Mouse (Mus musculus) frontal cortex, adult 2 months (tissue): ENCODE results near the gene Lin7c. TPM values are rescaled to one million over a fixed set of nuclear protein-coding genes. Genes with fewer than 3 reads are reported as not detected.
A peak's percentile ranks its signal among the peaks of the same experiment; 100 is the strongest.
"Not testable (repeated sequence)": the region's sequence is repeated elsewhere in the genome, so short reads cannot be mapped to it uniquely, and the experiment has no call there.

Source experiments
- DNase-seq, 2 experiments: peaks; one replicate each; pipeline ENCODE4 v3.0.0; 2022; ENCODE audit warnings: low spot score in 1 of 2; ENCODE audit errors: extremely low spot score in 1 of 2
- polyA plus RNA-seq: library from polyadenylated mRNA; depleted of rRNA; stranded (reverse); fragments of >200 nt; gene quantifications from 2 replicates; pipeline ENCODE4 v1.2.3, GENCODE M21; 2012; rRNA removed

The Lin7c gene
- 35.1 and 36.6 TPM in 2 replicates for polyA plus RNA-seq

GRCm38 (mm10) chr2:109890597-109890996 lies at the start of gene Lin7c:
Lin7c (plus strand) TSS chr2:109890853.
- peak; percentile 89 to 96 for DNase-seq

GRCm38 (mm10) chr2:109846401-109846800 lies 44.3 kb upstream of the Lin7c start:
- DNase-seq: no peak

- DNase-seq: no peak
Observed at GRCm38 (mm10) chr2:109848305-109848704, 42.3 kb upstream of the Lin7c start.

DNA sequence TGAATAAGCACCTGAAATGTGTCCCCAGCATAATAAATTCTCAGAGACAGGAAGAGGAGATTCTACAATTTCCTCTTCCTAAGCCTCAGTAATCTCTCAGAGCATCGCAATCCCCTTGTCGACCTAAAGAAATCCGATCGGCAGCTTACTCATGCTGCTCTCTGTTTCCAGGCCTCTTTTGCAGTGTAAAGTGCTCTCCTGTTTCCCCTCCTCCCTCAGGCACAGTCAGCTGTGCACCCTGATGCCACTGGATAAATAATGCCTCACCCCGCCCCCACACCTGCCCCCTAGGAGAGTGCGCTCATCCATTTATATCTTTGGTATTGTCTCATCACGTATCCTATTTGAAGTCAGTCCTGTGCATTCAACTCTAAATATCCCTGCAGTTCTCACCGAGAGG lies 41.9 kb upstream of the Lin7c start:
- no peak for DNase-seq

GRCm38 (mm10) chr2:109855601-109856000 lies 35.1 kb upstream of the Lin7c start:
- DNase-seq: no peak

GRCm38 (mm10) chr2:109859671-109860070 lies 31.0 kb upstream of the Lin7c start:
- no peak for DNase-seq

- no peak for DNase-seq
Observed at GRCm38 (mm10) chr2:109860832-109861231, 29.8 kb upstream of the Lin7c start.

DNA sequence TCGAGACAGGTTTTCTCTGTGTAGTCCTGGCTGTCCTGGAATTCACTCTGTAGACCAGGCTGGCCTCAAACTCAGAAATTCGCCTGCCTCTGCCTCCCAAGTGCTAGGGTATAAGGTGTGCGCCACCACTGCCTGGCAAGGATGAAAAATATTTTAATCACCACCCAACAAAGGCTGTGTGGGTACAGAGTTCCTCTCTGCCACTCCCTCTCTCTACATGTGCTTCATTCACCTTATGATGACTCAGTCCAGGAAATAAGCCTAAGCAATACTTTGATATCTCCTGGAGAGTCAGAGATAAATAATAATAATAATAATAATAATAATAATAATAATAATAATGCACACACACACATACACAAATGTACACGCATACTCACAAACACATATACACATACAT lies 11.2 kb upstream of the Lin7c start:
- not testable (repeated sequence) for DNase-seq

DNA sequence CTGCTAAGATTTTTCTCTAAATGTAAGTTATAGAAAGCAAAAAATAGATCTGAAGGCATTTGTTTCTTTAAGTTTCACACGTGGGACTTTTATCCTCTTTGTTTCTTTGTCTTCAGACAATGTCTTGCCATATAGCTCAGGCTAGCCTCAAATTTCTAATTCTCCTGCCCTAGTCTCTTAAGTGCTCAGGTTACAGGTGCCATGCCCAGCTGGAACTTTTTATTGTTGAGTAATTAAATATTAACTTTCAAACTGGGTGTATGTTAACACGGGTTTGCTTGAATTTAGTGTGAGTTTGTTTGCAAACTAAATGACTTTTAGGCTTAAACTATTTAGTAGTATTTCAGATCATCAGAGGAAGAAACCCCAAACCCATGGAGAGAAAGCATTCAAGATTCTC lies 9.5 kb upstream of the Lin7c start:
- DNase-seq: no peak

GRCm38 (mm10) chr2:109881625-109882024 lies 9.0 kb upstream of the Lin7c start:
- DNase-seq: no peak

DNA sequence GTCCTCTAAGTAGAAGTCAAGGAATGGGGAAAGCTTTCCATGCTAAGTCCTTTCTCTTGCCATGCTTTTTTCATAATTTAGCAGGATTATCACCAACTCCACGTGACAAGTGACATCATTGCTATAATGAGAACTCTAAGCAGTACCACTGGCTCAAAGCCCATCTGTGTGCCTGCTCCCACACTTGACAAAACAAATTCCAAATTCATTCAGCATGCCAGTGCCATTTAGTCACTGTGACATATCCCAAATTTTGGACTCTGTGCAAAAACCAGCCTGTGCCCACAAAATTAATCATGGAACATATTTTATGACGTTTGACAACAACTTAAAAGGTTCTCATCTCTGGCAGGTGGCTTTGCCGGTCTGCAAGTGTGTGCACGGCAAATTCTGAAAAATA lies 6.5 kb upstream of the Lin7c start:
- DNase-seq: peak; percentile 25 to 54

GRCm38 (mm10) chr2:109884507-109884906 lies 6.1 kb upstream of the Lin7c start:
- peak in 1 of 2 experiments; percentile 15 for DNase-seq

- no peak for DNase-seq
Observed at GRCm38 (mm10) chr2:109890068-109890467, 585 bp upstream of the Lin7c start.

GRCm38 (mm10) chr2:109891031-109891430 lies 378 bp downstream of the Lin7c start:
- DNase-seq: peak in 1 of 2 experiments; percentile 27

DNA sequence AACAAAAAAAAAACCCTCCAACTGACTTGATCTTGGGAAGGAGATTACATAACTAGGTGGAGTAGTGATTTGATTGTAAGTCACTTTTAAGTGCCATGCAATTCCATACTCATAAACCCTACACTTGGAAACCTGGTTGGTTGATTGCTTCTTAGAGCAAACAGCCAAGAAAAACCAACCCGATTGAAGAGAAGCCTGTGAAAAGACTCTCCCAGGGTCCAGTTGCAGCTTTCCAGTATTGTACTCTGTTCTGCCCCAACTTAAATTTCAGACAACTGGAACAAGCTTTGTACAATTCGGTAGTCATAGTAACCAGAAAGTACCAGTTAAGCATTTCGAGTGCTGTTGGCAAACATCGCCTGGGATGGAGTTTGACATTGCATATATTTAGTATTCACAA lies 818 bp downstream of the Lin7c start:
- DNase-seq: peak in 1 of 2 experiments; percentile 28

DNA sequence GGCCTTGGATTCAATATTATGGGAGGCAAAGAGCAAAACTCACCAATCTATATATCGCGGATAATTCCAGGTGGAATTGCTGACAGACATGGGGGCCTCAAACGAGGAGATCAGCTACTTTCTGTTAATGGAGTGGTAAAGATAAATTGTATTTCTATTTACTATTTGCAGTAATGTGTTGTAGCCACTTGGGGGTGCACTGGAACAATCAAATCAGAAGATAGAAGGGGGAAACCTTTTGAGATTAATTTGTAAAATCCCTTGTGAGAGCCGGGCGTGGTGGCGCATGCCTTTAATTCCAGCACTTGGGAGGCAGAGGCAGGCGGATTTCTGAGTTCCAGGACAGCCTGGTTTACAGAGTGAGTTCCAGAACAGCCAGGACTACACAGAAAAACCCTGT lies 5.7 kb downstream of the Lin7c start:
- DNase-seq: no peak

GRCm38 (mm10) chr2:109902869-109903268 lies 12.2 kb downstream of the Lin7c start:
- no peak for DNase-seq

GRCm38 (mm10) chr2:109904171-109904821 lies 13.6 kb downstream of the Lin7c start:
- DNase-seq: peak; percentile 82 to 97

DNA sequence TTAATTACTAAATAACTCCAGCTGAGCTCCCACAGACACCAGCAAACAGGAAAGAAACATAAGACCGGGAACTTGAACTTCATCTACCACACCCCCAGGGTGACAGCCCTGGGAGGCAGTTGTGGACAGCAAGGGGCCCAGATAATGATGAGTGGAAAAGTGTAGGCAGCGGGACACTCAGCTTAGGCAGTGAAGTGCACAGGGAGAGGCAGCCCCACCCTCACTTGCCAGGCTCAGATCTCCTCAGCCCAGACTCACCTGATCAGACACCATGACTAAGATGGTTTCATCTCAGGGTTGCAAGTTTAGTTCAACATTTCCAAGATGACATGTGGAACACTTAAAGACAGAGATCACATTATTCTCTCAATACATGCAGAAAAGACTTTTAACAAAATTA lies 18.5 kb downstream of the Lin7c start:
- DNase-seq: no peak

DNA sequence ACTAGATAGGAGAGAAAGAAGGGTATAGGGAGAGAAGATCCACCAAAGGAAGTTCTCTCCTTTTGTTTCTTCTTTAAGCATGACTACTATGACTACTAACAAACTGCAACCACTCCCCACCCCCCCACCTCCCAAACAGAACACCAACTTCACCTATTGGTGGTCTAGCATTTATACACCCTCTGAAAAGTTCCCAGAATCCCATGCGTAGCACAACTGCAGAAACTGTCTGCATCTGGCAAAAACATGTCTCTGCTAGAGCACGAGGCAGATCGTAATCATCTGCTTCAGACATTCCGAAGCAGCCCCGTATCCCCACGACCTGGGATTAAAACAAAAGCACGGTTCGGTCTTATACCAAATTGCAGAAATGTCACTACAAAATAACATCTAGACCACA lies 21.6 kb downstream of the Lin7c start:
- DNase-seq: no peak

DNA sequence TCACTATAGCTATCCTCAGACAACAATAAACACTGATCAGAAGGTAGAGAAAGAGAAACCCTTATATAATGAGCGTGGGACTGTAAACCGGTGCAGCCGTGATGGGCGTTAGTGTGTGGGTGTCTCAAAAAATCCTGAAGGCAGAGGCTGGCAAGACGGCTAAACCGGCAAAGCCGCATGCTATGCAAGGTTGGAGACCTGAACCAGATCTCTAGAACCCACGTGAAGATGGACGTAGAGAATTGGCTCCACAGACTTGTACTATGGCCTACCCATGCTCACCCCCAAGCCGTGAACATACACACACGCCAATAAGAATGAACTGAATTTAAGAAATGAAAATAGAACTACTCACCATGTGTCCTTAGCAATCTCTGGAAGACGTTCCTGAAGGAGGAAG lies 22.1 kb downstream of the Lin7c start:
- DNase-seq: peak in 1 of 2 experiments; percentile 42

GRCm38 (mm10) chr2:109913241-109913640 lies 22.6 kb downstream of the Lin7c start:
- no peak for DNase-seq

DNA sequence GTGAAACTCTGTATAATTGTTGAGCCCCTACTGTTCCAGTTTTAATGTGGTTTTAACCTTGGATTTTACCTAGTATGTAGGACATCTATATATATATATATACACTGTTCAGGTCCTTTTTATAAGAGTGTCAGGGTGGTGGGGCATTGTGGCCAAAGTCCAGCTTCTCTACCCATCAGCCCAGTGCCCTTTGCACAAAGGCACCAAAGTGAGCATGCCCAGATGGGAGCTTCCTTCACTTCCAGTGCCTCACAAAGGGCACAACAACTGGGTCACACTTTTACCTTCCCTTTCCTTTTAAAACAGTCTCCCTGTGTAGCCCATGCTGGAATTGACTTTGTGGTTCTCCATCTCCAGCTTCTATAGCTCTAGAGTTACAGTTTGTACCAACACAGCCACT lies 23.9 kb downstream of the Lin7c start:
- no peak for DNase-seq
